Mouse (Mus musculus) kidney, postnatal 0 days (tissue): ENCODE measurements around the gene Mast4. TPM values are rescaled to one million over a fixed set of nuclear protein-coding genes. Genes with fewer than 3 reads are reported as not detected.

Source experiments
- ATAC-seq: fragments of 200-750 bp; cut with Nextera tagmentation; replicated peaks from 2 replicates; pipeline ENCODE4 v1.8.0; 2017; ENCODE audit warnings: low read depth, moderate number of reproducible peaks, moderate TSS enrichment, moderate library complexity; ENCODE audit not compliant: low FRiP score
- DNase-seq: peaks from one replicate; pipeline ENCODE4 v3.0.0-alpha.2; 2016; ENCODE audit warnings: low spot score
- H3K27ac ChIP-seq: fragments of 300-500 bp; sonication (generic); 2 replicates; pipeline ENCODE4 v1.5.1; 2014; ENCODE audit warnings: mild to moderate bottlenecking
- H3K27me3 ChIP-seq: fragments of 300-500 bp; sonication (generic); 2 replicates; pipeline ENCODE4 v1.6.1; 2014; ENCODE audit warnings: low read length, mixed read lengths; ENCODE audit not compliant: insufficient read depth
- H3K36me3 ChIP-seq: fragments of 300-500 bp; sonication (generic); 2 replicates; pipeline ENCODE4 v1.6.1; 2014; ENCODE audit warnings: low read length, mixed read lengths; ENCODE audit not compliant: insufficient read depth
- H3K4me1 ChIP-seq: fragments of 300-500 bp; sonication (generic); replicated peaks from 2 replicates; pipeline ENCODE4 v1.6.1; 2014; ENCODE audit warnings: antibody characterized with exemption, low read length, mixed read lengths; ENCODE audit not compliant: insufficient read depth
- H3K4me2 ChIP-seq: fragments of 300-500 bp; sonication (generic); 2 replicates; pipeline ENCODE4 v1.6.1; 2014; ENCODE audit warnings: mild to moderate bottlenecking, low read length, moderate library complexity, mixed read lengths
- H3K4me3 ChIP-seq: fragments of 300-500 bp; sonication (generic); replicated peaks from 2 replicates; pipeline ENCODE4 v1.5.1; 2014; ENCODE audit warnings: low read depth, low read length
- H3K9ac ChIP-seq: fragments of 300-500 bp; sonication (generic); 2 replicates; pipeline ENCODE4 v1.6.1; 2014; ENCODE audit warnings: low read depth, low read length
- H3K9me3 ChIP-seq: fragments of 300-500 bp; sonication (generic); replicated peaks from 2 replicates; pipeline ENCODE4 v1.6.1; 2016; ENCODE audit warnings: low read length, inconsistent platforms, mixed read lengths
- CTCF ChIP-seq: IDR thresholded peaks from 2 replicates; pipeline ENCODE4 v1.5.1; 2016; ENCODE audit warnings: antibody characterized with exemption, low read depth, mild to moderate bottlenecking, moderate library complexity
- WGBS: fragments of 180-500 bp; shearing (Covaris S2); extraction: QIAGEN DNeasy Blood & Tissue Kit; methylation state at CpG from one replicate; pipeline ENCODE4 v1.1.7; 2014; 5-methylcytosine and 5-hydroxymethylcytosine counted together
- polyA plus RNA-seq: library from polyadenylated mRNA; unstranded; fragments of >200 nt; fragmentation: Nextera tagmentation; extraction: Ambion mirVana; gene quantifications from 2 replicates; pipeline ENCODE4 v1.2.1, GENCODE M21; 2015

Gene Mast4
- polyA plus RNA-seq, 1 experiment from 2014 or later = 10.6 TPM

GRCm38 (mm10) chr13:103129130-103129797 lies 205.0 kb downstream of the Mast4 start:
- no peak for DNase-seq
- no peaks in the 10 kb centered on the region for H3K9me3 ChIP-seq
- ATAC-seq = no peak
- peaks cover 5% of the 10 kb centered on the region for H3K4me1 ChIP-seq
- H3K27ac ChIP-seq = peak overlapping the region; percentile 47
- no peaks in the 10 kb centered on the region for H3K27me3 ChIP-seq
- no peak overlapping the region for H3K4me2 ChIP-seq
- H3K36me3 ChIP-seq = no peaks in the 10 kb centered on the region
- H3K9ac ChIP-seq = no peak overlapping the region
- 36% methylated on average over 6 of the region's 6 CpGs for WGBS
- H3K4me3 ChIP-seq = no peak overlapping the region
- no peak for TF ChIP-seq CTCF

GRCm38 (mm10) chr13:103128729-103129128 lies 205.6 kb downstream of the Mast4 start:
- Histone ChIP-seq H3K27me3 (no peaks in the 10 kb centered on the region), H3K4me2 (no peak overlapping the region), H3K9me3 (no peaks in the 10 kb centered on the region), H3K4me1 (peaks cover 5% of the 10 kb centered on the region), H3K4me3 (no peak overlapping the region), H3K27ac (no peak overlapping the region), H3K9ac (no peak overlapping the region), H3K36me3 (no peaks in the 10 kb centered on the region)
- 46% methylated on average over 7 of the region's 7 CpGs for WGBS
- DNase-seq = no peak
- no peak for TF ChIP-seq CTCF
- ATAC-seq = peak; percentile 46; the same call in 1 of the 2 replicates

GRCm38 (mm10) chr13:103127594-103127993 lies 206.7 kb downstream of the Mast4 start:
- Histone ChIP-seq H3K27ac (no peak overlapping the region), H3K9me3 (no peaks in the 10 kb centered on the region), H3K27me3 (no peaks in the 10 kb centered on the region), H3K4me1 (peaks cover 5% of the 10 kb centered on the region), H3K4me3 (no peak overlapping the region), H3K4me2 (no peak overlapping the region), H3K36me3 (no peaks in the 10 kb centered on the region), H3K9ac (no peak overlapping the region)
- DNase-seq (no peak), ATAC-seq (no peak)
- WGBS = 90% methylated on average over 5 of the region's 5 CpGs
- TF ChIP-seq CTCF = no peak

- H3K4me3 ChIP-seq = no peak overlapping the region
- H3K36me3 ChIP-seq = no peaks in the 10 kb centered on the region
- H3K4me2 ChIP-seq = no peak overlapping the region
- no peak for DNase-seq
- no peaks in the 10 kb centered on the region for H3K27me3 ChIP-seq
- H3K27ac ChIP-seq = no peak overlapping the region
- no peak for TF ChIP-seq CTCF
- H3K9me3 ChIP-seq = no peaks in the 10 kb centered on the region
- no peak for ATAC-seq
- WGBS = 90% methylated on average over 9 of the region's 9 CpGs
- H3K4me1 ChIP-seq = no peaks in the 10 kb centered on the region; the same call in 1 of the 2 replicates
- H3K9ac ChIP-seq = no peak overlapping the region
Observed at GRCm38 (mm10) chr13:103123716-103124115, 210.6 kb downstream of the Mast4 start.

- 36% methylated on average over 22 of the region's 22 CpGs for WGBS
- Histone ChIP-seq H3K4me1 (no peaks in the 10 kb centered on the region; the same call in 1 of the 2 replicates), H3K9me3 (no peaks in the 10 kb centered on the region), H3K4me3 (no peak overlapping the region), H3K27ac (no peak overlapping the region), H3K27me3 (no peaks in the 10 kb centered on the region), H3K36me3 (no peaks in the 10 kb centered on the region), H3K4me2 (no peak overlapping the region), H3K9ac (no peak overlapping the region)
- 0 out of 2 replicates have a peak, but pooled peaks have one; percentile 49 for ATAC-seq
- TF ChIP-seq CTCF = peak; percentile 22; the same call in 1 of the 2 replicates
- no peak for DNase-seq
Observed at GRCm38 (mm10) chr13:103121796-103122792, 212.2 kb downstream of the Mast4 start.

- H3K36me3 ChIP-seq = no peaks in the 10 kb centered on the region
- no peaks in the 10 kb centered on the region; the same call in 1 of the 2 replicates for H3K4me1 ChIP-seq
- H3K27me3 ChIP-seq = no peaks in the 10 kb centered on the region
- ATAC-seq (peak; percentile 59; the same call in 1 of the 2 replicates), DNase-seq (peak; percentile 85)
- H3K4me3 ChIP-seq = no peak overlapping the region
- H3K4me2 ChIP-seq = peak overlapping the region; percentile 33
- no peak overlapping the region for H3K9ac ChIP-seq
- H3K9me3 ChIP-seq = no peaks in the 10 kb centered on the region
- no peak overlapping the region for H3K27ac ChIP-seq
- 11% methylated on average over 7 of the region's 7 CpGs for WGBS
- TF ChIP-seq CTCF = peak; percentile 73
Observed at GRCm38 (mm10) chr13:103120669-103121131, 213.6 kb downstream of the Mast4 start.
